Mouse (Mus musculus) effector memory CD4-positive, alpha-beta T cell, adult 5 months (primary cell): ENCODE measurements around the gene Olfr887. TPM values are rescaled to one million over a fixed set of nuclear protein-coding genes. Genes with fewer than 3 reads are reported as not detected.

Source experiments
- polyA plus RNA-seq: library from polyadenylated mRNA; unstranded; fragments of 100-300 nt; shearing (Covaris generic); gene quantifications from one replicate; pipeline ENCODE4 v1.2.1, GENCODE M21; 2017

The Olfr887 gene
- 0.25 TPM for polyA plus RNA-seq

GRCm38 (mm10) chr9:38083772-38084171 is at the start of gene Olfr887:
Gene Olfr887 (plus strand): TSS chr9:38084072.

GRCm38 (mm10) chr9:38046255-38046654 is 37.6 kb upstream of the Olfr887 start, which contains the start of gene Olfr884:
Gene Olfr884 (plus strand): TSS chr9:38046555.

GRCm38 (mm10) chr9:38061022-38061421 is 22.9 kb upstream of the Olfr887 start, which contains the start of gene Olfr885:
Gene Olfr885 (plus strand): TSS chr9:38061322.

GRCm38 (mm10) chr9:38107828-38108227 is 24.0 kb downstream of the Olfr887 start, which contains the start of gene Olfr888:
Gene Olfr888 (plus strand): TSS chr9:38108128.

GRCm38 (mm10) chr9:38114898-38115297 is 31.0 kb downstream of the Olfr887 start, which contains the start of gene Olfr889:
Gene Olfr889 (plus strand): TSS chr9:38115198.

Other genes starting within 250 kb of the Olfr887 start
- gene Olfr877, start 229.8 kb upstream of the Olfr887 start, polyA plus RNA-seq = 0.14 TPM
- gene Olfr145, start 187.3 kb upstream of the Olfr887 start, polyA plus RNA-seq = 0.05 TPM
- gene Olfr878, start 166.2 kb upstream of the Olfr887 start, polyA plus RNA-seq = 0.21 TPM
- gene Olfr881, start 92.2 kb upstream of the Olfr887 start, polyA plus RNA-seq = 0.17 TPM
- gene Olfr883, start 58.3 kb upstream of the Olfr887 start, polyA plus RNA-seq = not detected
- gene Olfr884, start 37.5 kb upstream of the Olfr887 start, polyA plus RNA-seq = not detected
- not detected for gene Olfr885, start 22.8 kb upstream of the Olfr887 start, polyA plus RNA-seq
- not detected for gene Olfr888, start 24.1 kb downstream of the Olfr887 start, polyA plus RNA-seq
- 0.12 TPM for gene Olfr889, start 31.1 kb downstream of the Olfr887 start, polyA plus RNA-seq
- 0.12 TPM for gene Olfr890, start 58.4 kb downstream of the Olfr887 start, polyA plus RNA-seq
- gene Olfr891, start 96.7 kb downstream of the Olfr887 start, polyA plus RNA-seq = not detected
- not detected for gene Olfr893, start 124.3 kb downstream of the Olfr887 start, polyA plus RNA-seq
- gene Olfr894, start 134.0 kb downstream of the Olfr887 start, polyA plus RNA-seq = not detected
- not detected for gene Olfr143, start 168.7 kb downstream of the Olfr887 start, polyA plus RNA-seq
- not detected for gene Olfr895, start 183.8 kb downstream of the Olfr887 start, polyA plus RNA-seq
- gene Olfr896-ps1, start 207.0 kb downstream of the Olfr887 start, polyA plus RNA-seq = not detected
- gene Olfr25, start 245.0 kb downstream of the Olfr887 start, polyA plus RNA-seq = not detected